Mouse (Mus musculus): ENCODE data around the gene Filip1l.

Gene Filip1l

DNA sequence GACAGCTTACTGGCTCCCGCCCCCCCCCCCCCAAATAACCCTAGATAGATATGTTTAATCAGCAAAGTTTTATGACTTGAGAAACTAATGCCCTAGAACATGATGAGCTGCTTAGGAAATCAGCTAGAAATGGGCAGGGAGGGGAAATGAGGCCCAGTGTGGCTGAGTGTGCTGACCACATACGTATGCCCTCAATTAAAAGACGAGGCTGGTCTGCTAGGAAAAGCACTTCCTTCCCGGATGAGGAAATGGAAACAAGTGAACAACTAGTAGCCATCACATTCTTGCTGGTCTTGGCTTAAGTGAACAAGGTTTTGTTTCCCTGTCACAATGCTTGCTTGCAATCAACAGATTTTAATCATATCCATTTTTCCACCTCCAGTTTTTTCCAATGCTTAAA is 177.7 kb downstream of the Filip1l start:
- DNase-seq (ENCODE audit: low spot score in 2 of 2): no peak

DNA sequence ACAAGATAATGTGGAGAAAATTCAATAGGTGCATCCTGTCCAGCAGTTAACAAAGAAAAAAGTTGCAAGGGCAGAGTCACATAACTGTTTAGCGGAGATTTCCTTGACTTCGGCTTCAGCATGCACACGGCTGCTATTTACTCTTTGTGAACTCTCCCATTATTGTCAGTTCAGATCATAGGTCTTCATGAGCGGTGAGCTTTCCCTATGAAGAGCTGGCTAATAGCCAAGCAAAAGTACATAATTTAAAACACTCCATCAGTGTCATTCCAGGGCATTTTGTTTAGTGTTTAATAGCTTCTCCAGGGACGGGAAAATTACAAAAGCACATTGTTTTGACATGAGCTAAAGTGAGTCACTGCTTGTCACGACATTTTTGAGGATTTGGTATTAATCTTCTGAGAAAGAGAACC is 179.2 kb downstream of the Filip1l start:
- no peak for DNase-seq (ENCODE audit: low spot score in 2 of 2)

DNA sequence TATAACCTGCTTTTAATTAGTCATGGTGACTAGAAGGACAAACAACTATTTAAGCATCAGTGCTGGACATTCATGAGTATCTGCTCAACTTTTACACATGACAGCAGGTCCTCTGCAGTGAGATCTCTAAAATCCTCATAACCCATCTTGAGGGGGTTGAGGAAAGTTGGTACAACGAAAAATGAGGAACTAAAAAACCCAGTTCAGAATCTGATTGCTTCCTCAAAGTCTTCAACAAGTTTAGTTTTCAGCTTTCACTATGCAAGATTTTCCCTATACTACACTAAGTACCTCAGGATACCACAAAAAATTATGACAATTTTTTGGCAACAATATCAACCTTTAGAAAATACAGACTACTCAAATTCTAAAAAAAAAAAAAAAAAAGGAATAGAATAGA is 181.5 kb downstream of the Filip1l start:
- DNase-seq (ENCODE audit: low spot score in 2 of 2): no peak

DNA sequence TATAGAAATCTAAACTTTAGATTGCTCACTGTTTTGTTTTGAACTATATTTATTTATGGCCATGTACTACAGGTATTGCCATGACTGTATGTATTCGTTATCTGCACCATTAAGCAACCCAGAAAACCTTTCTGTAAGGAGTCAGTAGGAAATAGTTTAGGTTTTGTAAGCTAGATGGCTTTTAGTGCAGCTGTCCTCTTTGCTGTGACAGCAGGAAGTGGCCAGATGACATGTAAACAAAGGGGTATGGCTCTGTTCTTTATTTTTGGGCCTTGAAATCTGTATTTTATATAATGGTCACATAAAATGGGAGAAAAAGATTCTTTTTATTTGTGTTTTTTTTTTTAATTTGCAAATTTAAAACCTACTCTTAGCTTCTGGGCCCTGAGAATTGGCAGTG is 181.9 kb downstream of the Filip1l start:
- no peak for DNase-seq (ENCODE audit: low spot score in 2 of 2)

DNA sequence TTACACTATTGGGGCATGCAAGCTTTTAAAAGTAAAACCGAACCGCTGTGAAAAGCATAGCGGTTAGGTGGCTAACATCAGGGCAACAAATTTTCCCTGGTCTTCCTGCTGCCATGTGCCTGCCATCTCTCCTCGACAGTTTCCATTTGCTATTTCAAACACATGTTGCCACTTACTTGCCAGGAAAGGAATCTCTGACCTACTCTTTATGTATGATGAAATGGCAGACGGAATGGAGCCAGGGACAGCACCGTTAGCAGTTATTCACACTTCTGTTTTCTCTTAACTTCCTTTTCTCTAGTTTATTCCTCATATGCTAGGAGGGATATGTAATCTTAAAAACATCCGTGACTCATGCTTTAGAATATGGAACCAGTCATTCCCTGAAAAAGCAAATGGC is 183.6 kb downstream of the Filip1l start:
- DNase-seq (ENCODE audit: low spot score in 2 of 2): no peak

DNA sequence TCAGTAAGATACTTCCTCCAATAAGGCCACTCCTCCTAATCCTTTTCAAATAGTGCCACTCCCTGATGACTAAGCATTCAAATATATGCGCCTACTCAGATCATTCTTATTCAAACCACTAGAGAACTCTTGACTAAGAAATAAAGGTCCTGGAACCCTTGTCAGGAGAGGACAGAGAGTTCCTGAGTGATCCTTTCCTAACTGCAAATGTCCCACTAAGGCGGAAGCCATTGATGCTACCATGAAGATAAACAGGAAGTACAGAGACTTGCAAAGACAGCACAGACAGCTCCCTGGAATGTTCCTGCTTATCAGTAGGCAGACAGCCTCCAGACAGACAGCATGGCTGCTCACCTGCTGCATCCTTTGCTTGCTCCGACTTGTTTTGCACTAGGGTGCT is 190.3 kb downstream of the Filip1l start:
- DNase-seq (ENCODE audit: low spot score in 2 of 2): no peak

DNA sequence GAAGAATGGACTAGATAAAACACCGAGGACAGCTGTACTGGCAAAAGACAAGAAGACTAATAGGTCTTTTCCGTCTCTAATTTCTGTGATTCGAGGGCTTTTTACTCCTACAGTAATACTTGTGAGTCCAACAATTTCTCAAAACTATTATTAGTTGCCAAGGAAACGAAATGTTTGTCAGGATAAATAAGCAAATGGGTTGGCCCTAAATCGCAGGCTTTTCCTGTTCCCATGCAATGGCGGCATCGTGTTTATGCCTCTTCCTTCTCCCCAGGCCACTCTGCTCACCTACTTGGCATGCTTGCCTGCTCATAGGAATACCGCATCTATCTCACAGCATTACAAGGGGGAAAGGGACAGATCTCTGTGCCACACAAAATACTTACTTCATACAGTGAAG is 191.5 kb downstream of the Filip1l start:
- DNase-seq (ENCODE audit: low spot score in 2 of 2): no peak

DNA sequence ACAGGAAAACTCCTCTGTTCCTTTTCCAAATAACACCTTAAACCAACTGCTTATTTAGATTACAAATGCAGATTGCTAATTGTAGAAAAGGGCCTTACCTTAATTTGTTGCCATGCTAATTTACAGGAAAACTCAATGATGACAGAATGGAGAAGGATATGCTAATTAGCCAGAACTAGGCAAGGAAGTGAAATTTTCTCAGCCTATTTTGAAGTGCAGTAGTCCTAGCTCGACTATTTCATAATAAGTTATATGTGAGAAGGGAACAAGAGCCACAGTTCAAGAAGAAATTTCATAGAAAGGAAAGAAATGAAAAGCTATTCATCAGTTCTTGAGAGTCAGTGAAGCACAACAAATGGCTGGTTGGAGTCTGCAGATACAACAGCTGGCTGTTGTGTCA is 193.5 kb downstream of the Filip1l start:
- no peak for DNase-seq (ENCODE audit: low spot score in 2 of 2)

DNA sequence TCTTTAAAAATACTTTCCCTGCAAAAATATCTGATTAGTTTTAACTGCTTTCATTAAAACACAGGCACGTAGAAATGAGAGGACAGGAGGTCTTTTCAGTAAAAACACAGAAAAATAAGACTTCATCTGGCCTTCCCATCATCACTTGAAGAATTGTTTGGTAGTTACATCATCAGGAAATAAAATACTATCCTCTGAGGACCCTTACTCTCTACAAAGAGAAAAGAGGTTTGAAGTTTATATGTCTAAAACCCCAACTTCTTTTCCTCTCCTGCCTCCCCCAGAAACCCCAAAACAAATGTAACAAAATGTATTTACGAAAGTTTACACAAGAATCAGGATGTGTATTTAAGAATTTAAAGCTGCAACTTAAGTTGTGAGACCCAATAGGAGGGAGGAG is 195.7 kb downstream of the Filip1l start:
- DNase-seq (ENCODE audit: low spot score in 2 of 2): no peak

DNA sequence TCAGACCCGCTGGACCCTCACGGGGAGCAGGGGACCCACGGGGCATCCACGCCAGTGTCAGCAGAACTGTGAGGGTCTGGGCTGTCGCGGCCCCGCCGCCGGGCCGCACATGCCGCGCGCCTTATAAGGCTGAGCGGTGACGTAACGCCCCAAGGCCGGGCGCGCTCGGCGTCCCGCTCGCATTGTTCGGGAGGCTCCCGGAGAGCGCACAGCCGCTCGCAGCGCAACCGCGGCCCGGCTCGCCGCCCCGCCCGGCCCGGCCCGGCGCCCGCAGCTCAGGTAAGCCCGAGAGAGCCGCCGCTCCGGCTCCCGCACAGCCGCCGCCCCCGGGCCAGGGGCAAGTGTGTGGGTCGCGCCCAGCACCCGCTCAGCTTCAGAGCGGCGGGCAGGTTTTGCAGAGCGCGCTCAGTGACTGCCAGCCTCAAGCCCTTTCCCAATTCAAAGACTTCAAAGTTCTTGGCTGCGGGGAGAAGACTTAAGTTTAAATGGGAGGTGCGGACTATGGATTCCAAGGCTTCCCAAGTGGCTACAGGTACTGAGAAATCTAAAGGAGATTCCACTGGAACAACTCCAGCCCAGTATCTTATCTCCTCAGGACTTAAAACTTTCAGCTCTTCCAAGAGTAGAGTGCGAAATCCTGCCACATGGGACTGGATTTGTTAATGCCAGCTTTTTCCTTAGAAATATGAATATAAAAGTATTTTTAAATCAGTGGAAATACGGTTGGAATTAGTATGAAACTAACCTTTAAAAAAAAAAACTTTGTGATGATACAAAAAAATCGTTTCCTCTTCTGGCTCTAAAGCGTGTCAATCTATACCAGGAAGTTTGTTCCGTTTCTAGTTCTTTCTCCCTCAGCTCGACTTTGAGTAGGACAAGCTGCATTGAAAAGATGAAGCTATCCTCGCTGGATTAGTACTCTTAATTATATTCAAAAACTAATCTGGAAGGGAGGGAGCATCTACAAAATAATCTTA is 196.5 kb downstream of the Filip1l start:
- peak; percentile 64 to 76 for DNase-seq (ENCODE audit: low spot score in 2 of 2)

DNA sequence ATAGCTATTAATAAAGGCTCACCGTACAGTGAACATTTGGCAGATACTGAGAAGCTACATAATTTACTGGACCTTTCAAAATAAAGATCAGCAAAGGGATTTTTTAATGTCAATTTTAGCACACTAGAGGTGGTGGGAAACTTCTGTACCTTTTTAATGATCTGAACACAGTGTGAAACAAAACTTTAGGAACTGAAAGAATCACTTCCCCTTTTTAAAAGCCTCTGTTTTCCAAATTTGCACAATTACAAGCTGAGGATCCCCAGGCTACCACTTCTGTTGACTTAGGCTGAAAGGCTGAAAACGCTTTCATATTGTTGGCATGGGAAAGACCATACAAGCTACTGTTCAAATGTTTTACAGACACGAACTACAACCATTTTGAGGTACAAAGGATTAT is 197.2 kb downstream of the Filip1l start:
- no peak for DNase-seq (ENCODE audit: low spot score in 2 of 2)

DNA sequence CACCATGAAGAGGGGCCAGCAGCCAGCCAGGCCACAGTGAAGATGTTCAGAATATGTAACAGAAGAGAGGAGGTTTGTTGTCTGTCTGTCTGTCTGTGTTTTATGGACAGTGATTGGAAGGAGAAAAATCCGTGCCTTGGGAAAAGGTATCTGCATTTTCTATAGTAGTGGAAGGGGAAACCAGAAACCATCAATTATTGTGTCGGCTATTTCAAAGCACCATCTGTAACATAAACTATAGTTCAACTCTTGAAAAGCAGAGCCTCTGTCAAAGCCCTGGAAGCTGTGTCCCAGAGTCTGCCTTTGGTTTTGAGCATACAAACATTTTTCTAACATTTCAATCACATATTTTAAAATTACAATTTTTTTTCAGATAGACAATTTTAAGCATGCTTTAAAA is 197.9 kb downstream of the Filip1l start:
- DNase-seq (ENCODE audit: low spot score in 2 of 2): no peak

DNA sequence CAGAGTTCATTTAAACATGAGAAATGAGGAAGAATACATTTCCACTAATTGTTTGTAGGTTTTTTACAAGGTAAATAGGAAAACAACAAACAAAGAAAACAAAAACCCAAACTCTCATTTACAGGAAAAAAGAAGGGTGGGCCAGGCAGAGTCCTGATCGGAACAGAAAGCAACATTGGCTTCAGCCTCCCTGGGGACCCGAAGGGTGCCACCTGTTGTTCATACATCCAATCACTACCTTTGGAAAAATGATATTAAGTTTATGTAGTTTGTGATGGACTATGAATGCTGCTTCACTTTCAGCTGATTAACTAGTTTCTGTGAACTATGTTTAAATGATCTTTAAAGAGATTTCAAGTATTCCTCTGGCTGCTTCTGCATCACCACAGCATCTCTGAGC is 198.7 kb downstream of the Filip1l start:
- no peak for DNase-seq (ENCODE audit: low spot score in 2 of 2)

DNA sequence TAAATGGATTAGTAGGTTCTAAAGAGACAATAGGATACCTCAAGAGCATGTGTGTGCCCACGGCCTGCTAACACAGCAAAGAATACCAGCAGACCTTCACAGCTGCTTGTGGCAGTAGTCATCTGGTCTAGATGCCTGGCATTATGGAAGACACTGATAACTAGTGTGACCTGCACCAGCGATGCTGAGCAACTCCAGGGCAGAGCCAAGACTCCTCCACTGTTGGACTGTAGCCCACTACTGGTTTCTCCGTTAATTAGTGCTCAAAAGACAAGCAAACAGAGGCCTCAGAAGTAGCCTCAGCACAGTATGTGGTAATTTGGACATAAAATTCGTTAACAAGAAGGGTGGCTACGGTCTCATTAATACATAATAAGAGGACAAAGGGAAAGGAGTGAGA is 199.8 kb downstream of the Filip1l start:
- no peak for DNase-seq (ENCODE audit: low spot score in 2 of 2)

DNA sequence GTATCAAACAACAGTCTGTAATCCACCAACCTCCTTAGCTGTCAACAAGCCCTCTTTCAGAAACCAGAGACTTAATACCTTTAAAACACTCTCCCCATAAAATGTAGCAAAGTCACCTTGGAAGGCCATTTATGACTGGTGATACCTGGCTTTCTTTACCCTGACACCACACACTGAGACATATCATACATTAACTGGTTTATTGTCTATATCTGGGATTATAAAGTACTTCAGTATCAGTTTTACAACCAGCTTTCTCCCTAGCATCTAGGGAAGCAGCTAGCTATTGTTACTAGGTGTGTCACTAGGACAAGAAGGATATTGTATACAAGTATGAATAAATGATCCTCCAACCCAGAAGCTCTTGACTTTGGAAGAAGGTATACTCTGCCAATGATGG is 200.3 kb downstream of the Filip1l start:
- no peak for DNase-seq (ENCODE audit: low spot score in 2 of 2)

DNA sequence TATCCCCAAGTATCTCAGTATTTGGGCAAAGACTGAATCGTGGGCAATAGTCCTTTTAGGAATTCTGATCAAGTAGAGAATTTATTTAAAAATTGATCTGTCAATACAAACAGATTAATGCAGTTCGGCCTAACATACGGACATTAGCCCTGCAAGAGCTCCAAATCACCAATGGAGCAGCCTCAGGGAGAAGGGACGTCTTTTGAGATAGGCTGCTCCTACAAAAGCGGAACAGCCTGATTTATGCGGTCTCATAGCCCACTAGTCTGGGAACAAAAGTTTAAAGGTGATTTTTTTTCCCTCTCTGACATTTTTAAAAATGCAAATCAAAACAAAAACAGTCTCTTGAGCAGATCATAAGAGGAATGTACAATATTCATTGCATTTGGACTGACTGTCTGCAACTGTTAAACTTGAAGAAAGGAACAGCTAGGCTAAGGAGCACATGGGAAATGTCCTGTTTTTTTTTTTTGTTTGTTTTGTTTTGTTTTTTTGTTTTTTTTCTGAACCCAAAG is 202.1 kb downstream of the Filip1l start:
- no peak for DNase-seq (ENCODE audit: low spot score in 2 of 2)

DNA sequence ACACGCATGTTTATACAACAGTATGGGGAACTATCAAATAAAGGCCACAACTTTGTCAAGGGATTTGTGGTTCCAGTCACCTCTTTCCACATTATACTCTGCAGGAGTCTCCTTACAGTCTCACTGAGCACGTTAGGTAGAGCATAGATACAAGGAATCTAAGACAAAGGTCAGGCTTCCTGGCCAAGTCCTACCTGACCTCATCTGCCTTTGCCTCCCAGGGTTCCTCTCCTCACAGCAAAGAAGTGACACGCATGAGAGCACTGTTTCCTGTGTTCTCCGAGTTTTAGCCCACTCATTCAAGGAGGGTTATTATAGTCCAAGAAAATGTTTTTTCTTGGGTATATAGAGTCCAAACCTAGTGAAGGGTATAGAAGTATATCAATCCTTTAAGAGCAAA is 202.8 kb downstream of the Filip1l start:
- no peak for DNase-seq (ENCODE audit: low spot score in 2 of 2)

DNA sequence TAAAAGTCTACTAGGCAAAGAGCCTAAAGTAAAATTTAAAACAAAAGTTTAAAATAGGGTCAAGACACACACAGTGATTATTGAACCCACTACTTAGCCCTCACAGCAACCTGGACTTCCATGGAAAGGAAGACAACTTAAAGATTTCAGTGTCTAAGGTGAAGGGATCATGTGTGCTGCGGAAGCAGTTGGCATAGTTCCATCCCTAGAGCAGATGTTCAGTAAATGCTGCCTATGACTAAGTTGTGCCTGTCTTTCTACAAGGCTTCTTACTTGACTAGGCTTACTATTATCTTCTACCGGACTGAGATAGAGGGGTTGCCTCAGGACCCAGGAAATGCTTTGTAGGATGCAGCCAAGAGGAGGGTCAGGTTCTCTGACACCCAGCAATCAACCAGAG is 203.4 kb downstream of the Filip1l start:
- no peak for DNase-seq (ENCODE audit: low spot score in 2 of 2)

DNA sequence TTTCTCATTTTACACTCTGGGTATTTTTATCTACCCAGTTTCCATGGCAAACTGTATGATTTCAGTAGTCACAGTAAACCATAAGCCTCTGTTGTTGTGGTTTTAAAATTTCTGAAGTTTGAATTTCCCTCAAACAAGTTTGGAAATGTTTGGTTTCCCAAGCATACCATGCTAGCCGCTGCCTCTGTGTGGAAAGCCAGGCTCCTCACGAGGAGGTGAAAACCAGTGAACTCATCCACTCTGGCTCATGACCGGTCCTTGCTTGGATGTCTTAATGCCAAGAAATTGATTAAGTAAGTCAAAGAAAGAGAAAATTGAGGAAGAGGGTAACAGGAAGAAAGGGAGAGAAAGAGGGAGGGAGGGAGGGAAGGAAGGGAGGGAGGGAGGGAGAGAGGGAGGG is 205.4 kb downstream of the Filip1l start:
- no peak for DNase-seq (ENCODE audit: low spot score in 2 of 2)

DNA sequence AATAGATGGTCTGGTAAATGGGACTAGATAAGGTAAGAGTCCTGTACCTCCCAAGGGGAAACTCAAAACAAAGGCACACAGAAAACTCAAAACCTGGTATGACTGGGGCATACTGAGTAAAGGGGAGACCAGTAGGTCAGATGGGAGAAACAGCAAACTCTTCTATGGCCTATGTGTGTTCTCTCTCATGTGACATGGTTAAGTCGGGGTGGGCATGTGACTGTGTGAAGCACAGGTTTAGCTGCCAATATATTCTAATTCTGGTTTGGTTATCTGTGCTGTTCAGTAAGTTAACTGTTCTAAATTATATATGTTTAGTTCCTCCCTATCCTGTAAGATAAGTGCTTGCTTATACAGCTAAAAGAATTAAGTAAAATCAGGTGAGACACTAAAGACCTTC is 207.3 kb downstream of the Filip1l start:
- DNase-seq (ENCODE audit: low spot score in 2 of 2): no peak

DNA sequence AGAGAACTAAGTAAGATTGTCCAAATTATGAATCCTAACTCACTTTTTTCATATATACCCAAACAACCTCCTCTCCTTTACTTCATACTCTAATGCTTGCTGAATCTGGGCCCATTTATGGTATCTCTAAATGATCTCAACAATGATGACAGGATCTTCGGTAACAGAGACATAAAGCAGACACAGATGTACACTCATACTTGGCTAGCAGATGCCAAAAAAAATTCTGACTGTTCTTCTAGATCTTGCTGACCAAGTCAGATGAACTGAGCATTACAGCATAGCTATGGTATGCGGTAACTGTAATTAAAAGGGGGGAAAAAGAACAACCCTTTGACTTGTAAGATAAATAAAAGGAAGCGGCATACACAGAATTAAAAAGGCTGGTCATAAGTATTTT is 210.6 kb downstream of the Filip1l start:
- no peak for DNase-seq (ENCODE audit: low spot score in 2 of 2)

DNA sequence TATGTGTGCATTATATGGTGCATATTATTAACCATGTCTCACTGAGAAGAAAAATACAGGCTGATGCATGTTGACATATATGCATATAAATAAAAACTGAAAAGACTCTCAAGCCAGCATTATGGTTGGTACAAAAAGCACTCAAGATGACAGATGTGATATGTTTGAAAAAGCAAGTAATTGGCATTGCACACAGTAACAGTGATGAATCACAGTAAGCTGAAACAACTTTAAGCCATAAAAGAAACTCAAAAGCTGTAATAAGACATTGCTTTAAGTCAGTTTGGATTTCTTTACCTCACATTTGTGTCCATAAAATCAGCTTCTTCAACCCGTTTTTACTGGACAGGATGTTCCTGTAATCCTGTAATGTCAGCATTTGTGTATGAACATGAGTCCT is 211.9 kb downstream of the Filip1l start:
- DNase-seq (ENCODE audit: low spot score in 2 of 2): no peak

DNA sequence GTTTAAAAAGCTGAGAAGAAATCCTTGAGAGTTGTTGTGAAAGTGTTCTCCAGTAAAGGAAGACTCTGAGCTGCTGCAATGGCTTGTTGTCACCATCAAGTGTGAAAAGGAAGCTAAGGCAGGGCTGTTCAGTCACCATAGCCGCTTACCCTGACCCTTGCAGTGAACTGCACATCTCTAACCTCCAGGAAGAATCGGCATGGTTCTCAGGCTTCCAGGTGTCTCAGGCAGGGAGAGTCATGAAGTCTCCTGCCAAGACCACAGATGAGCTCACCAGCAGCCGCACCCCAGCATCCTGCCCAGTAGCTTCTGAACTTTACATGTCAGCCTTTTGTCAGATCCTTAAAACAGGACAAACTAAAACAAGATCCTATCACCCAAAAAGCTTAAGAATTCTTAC is 213.3 kb downstream of the Filip1l start:
- no peak for DNase-seq (ENCODE audit: low spot score in 2 of 2)
